Mouse (Mus musculus) embryonic fibroblast, embryonic 13.5 days (primary cell): Measurements from ENCODE around the gene Colq.

Source experiments
- CTCF ChIP-seq: IDR thresholded peaks from 2 replicates; pipeline ENCODE4 v1.5.1; 2011; ENCODE audit warnings: mild to moderate bottlenecking, control low read depth, low read length, moderate library complexity, borderline replicate concordance; ENCODE audit not compliant: insufficient read depth
- POLR2A ChIP-seq: IDR thresholded peaks from 2 replicates; pipeline ENCODE4 v1.6.1; 2011; ENCODE audit warnings: low read depth, mild to moderate bottlenecking, control low read depth, low read length, moderate library complexity

DNA sequence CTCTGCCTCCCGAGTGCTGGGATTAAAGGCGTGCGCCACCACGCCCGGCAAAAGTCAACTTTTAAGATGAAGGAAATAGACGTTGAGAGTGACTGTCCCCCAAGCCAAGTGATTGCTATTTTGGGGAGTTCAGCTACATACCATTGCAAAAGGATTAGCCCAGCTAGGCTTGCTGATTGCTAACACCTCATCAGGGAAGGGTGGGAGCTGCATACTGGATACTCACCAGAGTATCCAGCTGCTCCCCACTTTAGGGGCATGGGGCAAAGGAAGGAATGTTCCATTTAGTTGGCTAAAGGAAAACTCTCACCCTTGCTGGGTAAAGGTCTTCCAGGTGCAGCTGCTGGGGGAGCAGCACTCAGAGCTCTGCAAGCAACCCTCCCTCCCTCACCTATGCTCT, 103.1 kb downstream of the Colq start:
- TF ChIP-seq CTCF (no peak), POLR2A (no peak)
